Mouse (Mus musculus): ENCODE measurements around the gene Lrtm2. TPM values are rescaled to one million over a fixed set of nuclear protein-coding genes. Genes with fewer than 3 reads are reported as not detected.

Lrtm2 gene
- polyA plus RNA-seq, 1 experiment from 2014 or later: 0.04 TPM

DNA sequence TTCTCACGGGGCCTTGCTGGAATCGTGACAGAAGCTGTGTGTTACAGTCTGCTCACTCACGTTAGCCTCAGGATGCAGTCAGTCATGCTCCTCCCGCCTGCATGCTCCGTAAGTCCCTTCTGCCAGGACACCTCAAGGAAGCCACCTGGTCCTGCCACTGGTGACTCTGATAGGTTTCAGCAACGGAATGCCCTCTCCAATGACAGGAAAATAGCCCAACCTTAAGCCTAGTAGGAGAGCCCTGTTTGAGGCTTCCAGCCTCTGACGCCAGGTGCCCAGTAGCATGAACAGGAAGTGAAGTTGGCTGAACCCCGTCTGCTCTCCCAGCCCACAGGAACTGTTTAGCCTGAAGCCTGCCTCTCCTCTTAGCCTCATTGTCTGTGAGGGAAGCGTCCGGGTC is 15.7 kb upstream of the Lrtm2 start:
- WGBS: 55% methylated on average over 10 of the region's 10 CpGs
- Histone ChIP-seq H3K27me3 (replicated peaks; ENCODE audit: control insufficient read depth, insufficient read depth, low read length) (no peaks in the 10 kb centered on the region), H3K4me3 (ENCODE audit: low read depth, low read length) (no peak overlapping the region), H3K36me3 (ENCODE audit: control insufficient read depth, insufficient read depth) (no peaks in the 10 kb centered on the region), H3K4me1 (replicated peaks; ENCODE audit: control insufficient read depth, insufficient read depth, low read length) (no peaks in the 10 kb centered on the region), H3K9ac (ENCODE audit: low read depth, low read length) (no peak overlapping the region), H3K27ac (ENCODE audit: low read depth, low read length) (no peak overlapping the region), H3K4me2 (replicated peaks; ENCODE audit: low read depth) (no peak overlapping the region), H3K9me3 (ENCODE audit: control insufficient read depth) (no peaks in the 10 kb centered on the region)
- no peak for TF ChIP-seq CTCF (IDR thresholded peaks at IDR 0.05; ENCODE audit: low read depth)
- no peak for ATAC-seq

DNA sequence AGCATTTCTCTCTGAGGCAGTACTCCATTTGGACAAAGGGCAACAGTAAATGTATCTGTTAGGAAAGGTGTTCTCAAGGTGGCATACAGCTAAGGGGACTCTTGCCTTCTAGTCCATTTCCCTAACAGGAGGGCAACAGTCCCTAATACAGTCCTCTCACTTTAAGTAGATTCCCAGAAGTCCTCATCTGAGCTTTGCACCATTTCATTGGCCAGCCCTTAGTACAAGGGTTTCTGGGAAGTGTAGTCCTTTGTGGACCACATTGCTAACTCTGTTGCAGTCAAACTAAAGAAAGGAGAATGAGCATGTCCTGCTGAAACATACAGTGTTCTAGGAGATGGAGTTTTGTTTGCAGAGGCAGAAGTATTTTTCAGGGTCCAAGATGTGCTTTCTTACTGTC is 10.8 kb upstream of the Lrtm2 start:
- Histone ChIP-seq H3K9ac (ENCODE audit: low read depth, low read length) (no peak overlapping the region), H3K27me3 (replicated peaks; ENCODE audit: control insufficient read depth, insufficient read depth, low read length) (no peaks in the 10 kb centered on the region), H3K27ac (ENCODE audit: low read depth, low read length) (no peak overlapping the region), H3K9me3 (ENCODE audit: control insufficient read depth) (no peaks in the 10 kb centered on the region), H3K36me3 (ENCODE audit: control insufficient read depth, insufficient read depth) (no peaks in the 10 kb centered on the region), H3K4me2 (replicated peaks; ENCODE audit: low read depth) (no peak overlapping the region), H3K4me1 (replicated peaks; ENCODE audit: control insufficient read depth, insufficient read depth, low read length) (no peaks in the 10 kb centered on the region), H3K4me3 (ENCODE audit: low read depth, low read length) (no peak overlapping the region)
- ATAC-seq: no peak
- TF ChIP-seq CTCF (IDR thresholded peaks at IDR 0.05; ENCODE audit: low read depth): no peak

DNA sequence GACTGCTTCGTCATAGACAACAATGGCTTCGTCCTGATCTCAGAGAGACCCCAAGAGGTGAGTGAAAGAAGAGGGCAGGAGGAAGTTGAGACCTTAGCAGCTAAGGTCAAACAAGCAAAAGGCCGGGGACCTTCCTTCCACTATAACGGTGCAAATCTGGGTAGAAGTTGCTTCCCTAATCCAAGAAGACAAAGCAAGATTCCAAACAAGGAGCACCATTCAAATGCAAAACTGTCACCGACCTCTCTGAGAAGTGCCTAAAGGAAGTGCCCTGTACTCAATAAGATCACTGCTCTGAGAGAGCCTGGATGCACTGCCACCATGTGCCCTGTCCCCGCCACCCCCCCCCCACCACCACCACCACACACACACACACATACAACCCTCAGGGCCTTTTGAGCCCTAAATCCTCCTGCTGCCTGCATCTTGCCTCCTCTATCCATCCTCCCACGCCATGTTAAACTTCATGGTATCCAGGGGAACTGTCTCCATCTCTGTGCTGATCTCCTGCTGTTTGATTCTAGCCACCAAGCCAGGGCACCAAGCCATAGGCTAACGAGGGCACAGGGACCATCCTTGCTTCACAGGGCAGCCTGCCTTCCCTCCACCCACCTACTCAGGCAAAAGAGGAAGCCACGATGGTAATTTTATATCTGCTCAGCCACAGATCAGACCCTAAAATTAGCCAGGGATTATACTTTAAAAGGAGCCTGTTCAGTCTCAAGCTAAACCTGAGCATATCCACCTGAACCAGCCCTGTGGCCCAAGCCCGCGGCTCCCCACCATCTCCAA is 7.8 kb upstream of the Lrtm2 start:
- Histone ChIP-seq H3K4me1 (replicated peaks; ENCODE audit: control insufficient read depth, insufficient read depth, low read length) (no peaks in the 10 kb centered on the region), H3K27ac (ENCODE audit: low read depth, low read length) (no peak overlapping the region), H3K4me2 (replicated peaks; ENCODE audit: low read depth) (no peak overlapping the region), H3K9me3 (ENCODE audit: control insufficient read depth) (no peaks in the 10 kb centered on the region), H3K9ac (ENCODE audit: low read depth, low read length) (no peak overlapping the region), H3K4me3 (ENCODE audit: low read depth, low read length) (no peak overlapping the region), H3K27me3 (replicated peaks; ENCODE audit: control insufficient read depth, insufficient read depth, low read length) (no peaks in the 10 kb centered on the region), H3K36me3 (ENCODE audit: control insufficient read depth, insufficient read depth) (no peaks in the 10 kb centered on the region)
- no peak for TF ChIP-seq CTCF (IDR thresholded peaks at IDR 0.05; ENCODE audit: low read depth)
- WGBS: 53% methylated on average over 11 of the region's 11 CpGs
- ATAC-seq: no peak

DNA sequence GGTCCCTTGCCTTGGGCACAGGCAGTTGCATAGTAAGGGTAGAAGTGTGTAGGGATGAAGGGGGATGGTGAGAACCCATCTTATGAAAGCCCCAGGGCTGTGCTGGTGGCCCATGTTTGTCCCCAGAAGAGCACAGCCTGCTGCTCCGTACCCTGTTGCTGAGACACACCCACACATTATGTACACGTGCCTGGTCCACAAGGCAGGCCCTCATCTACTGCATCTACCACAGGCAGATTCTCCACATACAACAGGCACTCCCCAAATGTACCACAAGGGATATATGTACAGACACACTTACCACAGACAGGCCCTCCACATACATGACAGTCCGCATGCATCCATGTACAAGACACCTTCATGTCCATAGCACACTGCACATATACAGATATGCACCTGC is 6.7 kb upstream of the Lrtm2 start:
- Histone ChIP-seq H3K4me3 (ENCODE audit: low read depth, low read length) (no peak overlapping the region), H3K9ac (ENCODE audit: low read depth, low read length) (no peak overlapping the region), H3K9me3 (ENCODE audit: control insufficient read depth) (no peaks in the 10 kb centered on the region), H3K27ac (ENCODE audit: low read depth, low read length) (no peak overlapping the region), H3K27me3 (replicated peaks; ENCODE audit: control insufficient read depth, insufficient read depth, low read length) (0 out of 2 replicates have a peak, but pooled peaks cover 5% of the 10 kb centered on the region), H3K4me1 (replicated peaks; ENCODE audit: control insufficient read depth, insufficient read depth, low read length) (no peaks in the 10 kb centered on the region), H3K36me3 (ENCODE audit: control insufficient read depth, insufficient read depth) (no peaks in the 10 kb centered on the region), H3K4me2 (replicated peaks; ENCODE audit: low read depth) (no peak overlapping the region)
- TF ChIP-seq CTCF (IDR thresholded peaks at IDR 0.05; ENCODE audit: low read depth): no peak
- no peak for ATAC-seq
- WGBS: 49% methylated on average over 3 of the region's 3 CpGs

DNA sequence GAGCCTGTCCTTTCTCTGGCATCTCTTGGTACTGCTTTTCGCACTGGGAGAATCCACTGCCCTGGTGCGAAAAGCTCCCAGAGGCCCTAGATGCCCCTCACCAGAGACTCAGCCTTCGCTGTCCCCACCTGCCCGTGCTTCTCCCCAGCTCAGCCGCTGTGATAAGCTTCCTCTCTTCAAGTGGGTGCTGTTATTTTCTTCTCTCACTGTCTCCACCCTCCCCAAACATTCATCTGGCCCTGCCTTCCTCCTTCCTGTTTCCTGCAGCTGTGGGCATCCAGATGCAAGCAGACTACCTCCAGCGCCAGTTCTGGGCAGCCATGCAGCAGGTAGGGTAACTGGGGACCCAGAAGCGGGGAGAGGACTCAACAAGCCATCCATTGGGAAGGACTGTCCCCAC is 5.6 kb upstream of the Lrtm2 start:
- Histone ChIP-seq H3K4me3 (ENCODE audit: low read depth, low read length) (no peak overlapping the region), H3K9ac (ENCODE audit: low read depth, low read length) (no peak overlapping the region), H3K27me3 (replicated peaks; ENCODE audit: control insufficient read depth, insufficient read depth, low read length) (peaks cover 11% of the 10 kb centered on the region), H3K27ac (ENCODE audit: low read depth, low read length) (no peak overlapping the region), H3K4me2 (replicated peaks; ENCODE audit: low read depth) (no peak overlapping the region), H3K9me3 (ENCODE audit: control insufficient read depth) (no peaks in the 10 kb centered on the region), H3K4me1 (replicated peaks; ENCODE audit: control insufficient read depth, insufficient read depth, low read length) (no peaks in the 10 kb centered on the region), H3K36me3 (ENCODE audit: control insufficient read depth, insufficient read depth) (no peaks in the 10 kb centered on the region)
- no peak for TF ChIP-seq CTCF (IDR thresholded peaks at IDR 0.05; ENCODE audit: low read depth)
- WGBS: 69% methylated on average over 7 of the region's 7 CpGs
- ATAC-seq: no peak

DNA sequence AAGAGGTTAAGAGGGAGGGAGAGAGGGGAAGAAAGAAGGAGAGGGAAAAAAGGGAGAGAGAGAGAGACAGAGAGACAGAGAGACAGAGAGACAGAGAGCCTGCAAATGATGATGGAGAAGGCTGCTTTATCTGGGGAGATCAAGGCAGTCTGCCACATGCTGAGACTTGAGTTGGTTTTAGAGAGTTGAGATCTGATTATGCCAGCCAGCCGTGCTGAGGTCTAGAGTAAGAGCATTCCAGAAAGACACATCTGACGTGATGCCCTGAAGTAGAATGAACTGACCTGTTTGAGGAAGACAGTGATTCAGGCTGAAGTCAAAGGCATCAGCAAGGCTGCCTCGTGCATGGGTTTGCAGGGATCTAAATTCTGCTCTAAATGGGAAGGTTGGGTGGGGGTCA is 3.3 kb upstream of the Lrtm2 start:
- Histone ChIP-seq H3K27ac (ENCODE audit: low read depth, low read length) (no peak overlapping the region), H3K9ac (ENCODE audit: low read depth, low read length) (no peak overlapping the region), H3K9me3 (ENCODE audit: control insufficient read depth) (no peaks in the 10 kb centered on the region), H3K36me3 (ENCODE audit: control insufficient read depth, insufficient read depth) (no peaks in the 10 kb centered on the region), H3K4me3 (ENCODE audit: low read depth, low read length) (no peak overlapping the region), H3K27me3 (replicated peaks; ENCODE audit: control insufficient read depth, insufficient read depth, low read length) (peaks cover 32% of the 10 kb centered on the region), H3K4me2 (replicated peaks; ENCODE audit: low read depth) (no peak overlapping the region), H3K4me1 (replicated peaks; ENCODE audit: control insufficient read depth, insufficient read depth, low read length) (no peaks in the 10 kb centered on the region)
- no peak for TF ChIP-seq CTCF (IDR thresholded peaks at IDR 0.05; ENCODE audit: low read depth)
- ATAC-seq: no peak
- WGBS: 43% methylated on average over 3 of the region's 3 CpGs
